Mouse (Mus musculus) adrenal gland, postnatal 4 days (tissue): ENCODE measurements at regions not wholly inside any gene's neighbourhood (a gene's known extent, or its start where the extent isn't known, plus 50 kb on each side); places are given as distances from the start of the nearest gene placed in this dataset.

Experiments
- DNase-seq, 2 experiments: peaks; one replicate each; pipeline ENCODE4 v3.0.0; 2021 to 2022; ENCODE audit warnings: low spot score in 2 of 2, mixed read lengths in 2 of 2

DNA sequence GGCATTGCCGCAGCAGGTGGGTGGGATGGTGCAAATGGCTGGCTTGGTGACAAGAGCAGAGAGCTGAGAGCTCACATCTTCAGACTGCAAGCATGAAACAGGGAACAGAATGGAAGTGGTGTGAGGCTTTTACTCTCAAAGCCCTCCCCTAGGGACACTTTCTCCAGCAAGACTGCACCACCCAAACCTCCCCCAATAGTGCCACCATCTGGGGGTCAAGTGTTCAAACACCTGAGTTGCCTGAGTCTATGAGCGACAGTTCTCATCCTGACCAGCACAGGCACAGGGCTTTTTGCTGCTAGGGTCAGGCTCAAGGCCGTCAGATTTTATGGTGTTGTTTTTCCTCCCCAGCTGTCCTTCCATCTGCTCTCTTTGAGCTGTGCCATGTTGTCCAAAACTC, 337.9 kb upstream of the Eif4g2 start:
- DNase-seq = no peak

DNA sequence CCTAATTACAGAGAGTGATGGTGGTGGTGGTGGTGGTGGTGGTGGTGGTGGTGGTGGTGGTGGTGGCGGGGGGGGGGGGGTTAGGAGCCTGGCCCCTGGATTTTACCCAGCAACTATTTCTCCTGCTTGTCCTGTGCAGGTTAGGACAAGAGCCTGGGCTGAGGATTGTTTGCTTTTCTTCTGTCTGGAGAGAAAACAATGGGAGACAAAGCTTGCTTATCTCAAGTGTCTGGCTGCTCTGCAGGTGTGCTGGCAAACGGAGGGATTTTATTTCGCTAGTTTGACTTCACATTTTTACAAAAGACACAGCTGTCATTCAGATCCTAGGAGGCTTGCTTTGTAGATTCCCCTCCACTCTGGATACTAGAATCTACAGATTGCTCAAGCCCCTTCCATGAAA, 334.9 kb upstream of the Eif4g2 start:
- no peak for DNase-seq

DNA sequence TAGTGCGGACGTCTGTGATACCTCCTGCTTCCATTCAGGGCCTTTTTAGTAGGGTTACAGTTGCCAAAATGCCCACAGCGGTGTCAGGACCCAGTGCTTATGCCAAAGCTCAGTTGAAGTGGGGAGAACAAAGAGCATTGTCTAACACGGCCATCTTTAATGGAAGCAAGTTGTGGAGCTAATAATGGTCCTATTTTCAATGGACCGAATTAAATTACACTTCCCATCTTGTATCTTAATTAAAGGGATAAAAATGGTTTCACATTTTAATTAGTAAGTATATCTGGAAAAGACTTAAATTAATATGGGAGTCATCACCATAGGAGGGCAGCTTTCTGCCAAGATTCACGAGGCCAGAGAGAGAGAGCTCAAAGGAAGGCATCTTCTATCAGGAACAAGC, 333.2 kb upstream of the Eif4g2 start:
- no peak for DNase-seq

DNA sequence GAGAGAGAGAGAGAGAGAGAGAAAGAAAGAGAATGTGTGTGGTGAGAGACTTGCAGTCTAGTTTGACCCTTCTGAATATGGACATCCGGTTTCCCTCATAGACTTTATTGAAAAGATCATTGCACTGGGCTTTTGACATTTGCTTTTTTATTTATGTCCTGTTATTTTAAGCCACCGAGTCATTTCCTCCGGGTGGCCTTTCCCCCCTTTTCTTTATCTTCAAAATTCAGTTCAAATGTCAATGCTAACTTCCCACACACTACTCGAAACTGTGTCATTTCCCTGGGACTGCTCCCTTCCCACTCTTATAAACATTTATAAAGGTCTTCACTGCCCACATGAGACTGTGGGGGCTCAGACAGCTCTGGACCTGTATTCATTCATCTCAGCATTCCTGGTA, 330.9 kb upstream of the Eif4g2 start:
- no peak for DNase-seq

DNA sequence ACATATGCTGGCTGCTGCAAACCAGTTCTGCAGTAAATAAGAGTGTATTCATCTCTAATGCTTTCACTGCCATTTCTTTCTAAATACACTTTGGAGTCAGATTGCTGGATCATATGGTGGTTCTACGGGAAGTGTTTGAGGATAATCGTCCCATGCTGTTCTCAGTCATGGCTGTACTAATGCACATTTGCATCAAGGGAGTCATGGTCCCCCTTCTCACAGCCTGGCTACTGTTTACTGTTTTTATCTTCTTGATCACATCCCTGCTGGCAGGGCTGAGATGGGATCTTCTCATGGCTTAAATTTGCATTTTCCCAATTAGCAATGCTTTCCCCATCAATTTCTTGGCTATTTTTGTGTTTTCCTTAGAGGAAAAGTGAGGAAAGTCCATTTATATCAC, 330.1 kb upstream of the Eif4g2 start:
- no peak for DNase-seq

DNA sequence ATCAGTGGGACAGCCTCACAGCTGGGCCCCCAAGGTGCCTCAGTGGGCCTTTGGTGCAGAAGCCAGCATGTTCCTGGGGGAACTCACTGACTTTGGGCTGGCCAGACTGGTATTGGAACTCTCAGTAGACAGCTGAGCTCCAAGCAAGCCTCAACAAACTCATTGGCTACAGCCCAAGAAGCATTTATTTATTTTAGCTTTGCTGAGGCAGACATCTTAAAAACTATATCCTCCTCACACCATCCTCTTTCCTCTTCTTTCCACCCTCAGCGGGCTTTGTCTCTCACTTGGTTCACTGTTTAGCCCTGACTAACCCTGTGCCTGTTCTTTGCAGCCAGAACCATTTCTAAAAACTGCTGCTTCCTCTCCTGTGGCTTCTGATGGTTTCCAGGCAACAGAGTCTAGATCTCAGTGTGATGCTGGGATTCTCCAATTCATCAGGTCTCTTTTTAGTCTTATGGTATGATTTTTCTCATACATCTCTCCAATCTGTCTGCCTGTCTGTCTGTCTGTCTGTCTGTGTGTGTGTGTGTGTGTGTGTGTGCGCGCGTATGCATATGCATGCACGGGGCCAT, 328.6 kb upstream of the Eif4g2 start:
- no peak for DNase-seq

DNA sequence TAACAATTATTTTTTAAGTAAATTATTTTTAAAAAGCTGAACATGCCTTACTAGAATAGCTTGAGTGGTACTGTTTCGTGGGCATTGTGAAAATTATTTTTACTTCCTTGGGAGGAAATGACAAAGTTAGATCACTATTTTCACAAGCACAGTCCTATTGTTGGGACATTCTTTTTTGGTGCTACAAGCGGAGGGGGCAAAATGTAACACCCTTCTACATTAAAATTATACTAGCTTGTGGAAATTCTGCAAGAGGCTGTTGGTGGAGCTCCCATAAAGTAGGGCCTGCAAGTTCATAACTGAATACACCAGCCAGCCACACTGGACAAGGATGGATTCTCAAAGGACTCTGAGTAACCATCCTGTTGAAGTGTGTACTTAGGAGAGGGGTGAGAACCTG, 313.1 kb upstream of the Eif4g2 start:
- no peak for DNase-seq

DNA sequence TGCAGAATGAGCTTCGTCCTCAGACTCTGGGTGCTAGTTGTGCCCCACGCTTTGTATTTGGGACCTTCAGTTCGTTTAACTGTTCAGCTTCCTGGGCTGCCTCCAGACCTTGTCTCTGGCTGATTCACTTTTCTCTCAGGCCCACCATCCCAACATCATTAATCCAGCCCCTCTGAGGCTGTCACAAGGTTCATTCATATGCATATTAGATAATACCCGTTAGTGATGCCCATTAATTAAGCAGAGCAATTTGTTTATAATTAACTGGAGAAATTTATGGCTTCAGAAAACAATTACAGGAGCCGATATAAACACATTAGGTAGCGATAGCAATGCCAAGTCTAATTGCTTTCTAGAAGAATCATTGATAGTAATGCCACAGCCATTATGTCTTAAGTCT, 312.3 kb upstream of the Eif4g2 start:
- no peak for DNase-seq

DNA sequence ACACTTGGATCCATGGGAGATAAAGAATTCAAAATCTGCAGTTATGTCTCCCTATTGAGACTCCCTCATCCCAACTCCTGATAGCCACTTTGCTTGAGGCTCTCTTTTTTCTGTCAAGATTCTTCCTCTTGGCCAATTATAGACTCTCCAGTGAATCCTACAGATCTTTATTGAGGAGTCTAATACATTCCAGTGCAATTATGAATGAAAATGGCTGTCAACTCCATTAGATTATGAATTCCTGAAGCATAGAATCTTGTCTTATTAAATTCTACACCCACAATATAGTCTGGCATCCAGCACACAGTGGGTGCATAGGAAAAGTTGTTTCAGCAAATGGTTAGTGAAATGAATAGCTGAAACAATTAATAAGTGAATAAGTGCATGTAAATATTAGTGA, 311.0 kb upstream of the Eif4g2 start:
- DNase-seq = no peak

DNA sequence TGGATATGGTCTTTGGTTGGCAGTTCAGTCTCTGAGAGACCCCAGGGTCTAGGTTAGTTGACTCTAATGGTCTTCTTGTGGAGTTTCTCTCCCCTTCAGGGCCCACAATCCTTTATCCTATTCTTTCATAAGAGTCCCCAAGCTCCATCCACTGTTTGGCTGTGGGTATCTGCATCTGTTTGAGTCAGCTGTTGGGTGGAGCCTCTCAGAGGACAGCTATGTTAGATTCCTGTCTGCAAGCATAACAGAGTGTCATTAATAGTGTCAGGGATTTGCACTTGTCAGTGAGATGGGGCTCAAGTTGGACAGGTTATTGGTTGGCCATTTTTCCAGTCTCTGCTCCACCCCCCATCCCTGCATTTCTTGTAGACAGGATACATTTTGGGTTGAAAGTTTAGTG, 306.9 kb upstream of the Eif4g2 start:
- DNase-seq = no peak

DNA sequence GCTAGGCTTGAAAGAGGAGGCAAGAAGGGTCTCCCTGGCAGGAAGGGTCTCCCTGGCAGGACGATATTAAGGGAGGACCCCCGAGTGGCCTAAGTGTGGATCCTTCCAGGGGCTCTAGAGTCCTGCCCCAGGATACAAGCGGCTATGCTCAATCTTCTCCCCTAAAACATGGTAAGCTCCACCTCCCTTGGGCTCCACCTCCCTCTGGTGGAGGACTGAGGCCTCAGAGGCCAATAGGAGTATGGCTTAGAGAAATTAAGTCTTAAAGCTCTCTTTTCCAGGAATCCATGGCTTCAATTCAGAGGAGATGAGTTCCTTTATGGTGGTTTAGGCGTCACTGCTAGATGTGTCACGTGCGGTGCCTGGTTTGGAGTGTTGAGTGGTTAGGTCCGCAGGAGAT, 291.7 kb upstream of the Eif4g2 start:
- no peak for DNase-seq

DNA sequence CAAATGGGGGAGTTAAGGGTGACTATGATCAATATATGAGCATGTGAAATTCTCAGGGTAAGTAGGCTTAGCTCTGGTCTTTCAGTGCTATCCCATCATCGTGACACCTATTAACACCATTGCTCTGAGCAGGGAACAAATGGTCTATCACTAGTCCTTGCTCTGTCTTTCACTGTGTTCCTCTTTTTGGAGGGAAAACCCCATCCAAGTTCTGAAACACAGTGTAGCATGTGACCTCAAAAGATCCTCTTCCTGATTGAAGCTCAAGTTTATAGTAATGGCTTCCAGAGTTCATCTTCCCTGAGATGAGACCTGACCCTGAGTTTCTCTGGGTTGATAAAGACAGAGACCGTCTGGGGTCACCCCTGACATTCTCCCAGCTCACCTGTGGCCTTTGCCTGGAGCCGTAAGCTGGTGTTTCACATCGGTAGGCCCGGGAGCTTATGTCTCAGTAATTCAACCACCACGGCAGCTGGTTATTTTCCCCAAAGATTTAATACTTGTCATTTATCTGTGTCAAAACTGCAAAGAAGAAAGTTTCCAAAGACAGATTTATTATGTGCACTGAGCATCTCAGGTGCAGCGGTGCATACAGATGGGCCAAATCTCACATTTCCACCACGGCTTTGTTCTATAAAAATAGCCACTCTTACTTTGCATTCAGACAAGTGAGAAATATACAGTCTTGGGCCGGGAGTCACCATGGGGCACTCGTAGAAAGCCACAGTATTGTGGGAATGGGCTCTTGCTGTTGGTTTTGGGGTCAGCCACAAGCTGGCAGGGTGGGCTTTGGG, 290.7 kb upstream of the Eif4g2 start:
- no peak for DNase-seq

DNA sequence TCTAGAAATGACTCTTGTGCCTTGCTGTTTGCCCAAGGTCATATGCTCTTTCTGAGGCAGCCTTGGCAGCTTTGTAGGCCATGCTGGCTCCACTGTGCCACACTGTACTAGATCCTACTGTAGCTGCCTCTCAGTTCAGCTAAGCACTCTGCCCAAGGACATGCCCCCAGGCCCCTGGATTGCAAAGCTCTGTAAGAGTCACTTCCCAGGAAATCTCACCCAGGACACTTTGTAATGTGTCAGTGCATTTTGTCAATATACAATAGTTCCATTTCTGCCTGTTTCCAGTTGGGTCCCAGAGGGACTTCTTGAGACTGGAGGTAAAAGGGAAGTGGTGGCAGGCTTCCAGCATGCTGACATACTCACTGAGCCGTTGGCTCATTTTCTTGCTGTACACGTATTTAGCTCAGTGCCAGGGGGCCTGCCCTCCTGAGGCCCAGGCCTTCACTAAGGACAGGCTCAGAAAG, 287.6 kb upstream of the Eif4g2 start:
- DNase-seq = peak; percentile 7 to 31

DNA sequence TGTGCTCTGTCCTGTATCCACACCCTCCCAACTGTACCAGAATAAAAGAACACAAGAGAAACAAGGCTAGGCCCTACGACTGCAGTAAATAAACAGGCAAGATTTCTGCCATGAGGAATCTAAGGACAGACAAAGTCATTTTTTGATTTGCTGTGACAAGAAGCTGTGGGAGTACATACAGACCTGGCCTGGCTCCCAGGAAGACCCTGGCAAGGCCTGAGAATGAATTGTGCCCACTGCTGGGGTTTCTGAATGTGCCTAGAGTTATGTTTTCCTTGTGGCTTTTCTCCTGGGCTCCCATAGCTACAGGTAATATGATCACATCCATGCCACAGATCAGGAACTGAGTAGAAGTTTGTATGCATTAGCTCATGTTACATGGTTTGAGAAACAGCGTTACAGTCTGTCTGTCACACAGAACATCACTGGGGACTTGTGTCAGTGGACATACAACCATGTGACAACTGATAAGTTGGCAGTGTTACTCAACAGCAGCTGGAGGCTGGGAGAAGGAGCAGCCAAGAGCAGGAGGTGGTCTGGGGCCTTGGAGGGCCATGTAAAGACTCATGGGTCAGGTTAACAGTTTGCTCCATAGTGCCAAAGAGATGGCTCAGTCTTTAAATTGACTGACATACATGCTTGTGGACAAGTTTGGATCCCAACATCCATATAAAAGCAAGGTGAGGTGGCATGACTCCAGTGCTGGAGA, 285.6 kb upstream of the Eif4g2 start:
- no peak for DNase-seq

DNA sequence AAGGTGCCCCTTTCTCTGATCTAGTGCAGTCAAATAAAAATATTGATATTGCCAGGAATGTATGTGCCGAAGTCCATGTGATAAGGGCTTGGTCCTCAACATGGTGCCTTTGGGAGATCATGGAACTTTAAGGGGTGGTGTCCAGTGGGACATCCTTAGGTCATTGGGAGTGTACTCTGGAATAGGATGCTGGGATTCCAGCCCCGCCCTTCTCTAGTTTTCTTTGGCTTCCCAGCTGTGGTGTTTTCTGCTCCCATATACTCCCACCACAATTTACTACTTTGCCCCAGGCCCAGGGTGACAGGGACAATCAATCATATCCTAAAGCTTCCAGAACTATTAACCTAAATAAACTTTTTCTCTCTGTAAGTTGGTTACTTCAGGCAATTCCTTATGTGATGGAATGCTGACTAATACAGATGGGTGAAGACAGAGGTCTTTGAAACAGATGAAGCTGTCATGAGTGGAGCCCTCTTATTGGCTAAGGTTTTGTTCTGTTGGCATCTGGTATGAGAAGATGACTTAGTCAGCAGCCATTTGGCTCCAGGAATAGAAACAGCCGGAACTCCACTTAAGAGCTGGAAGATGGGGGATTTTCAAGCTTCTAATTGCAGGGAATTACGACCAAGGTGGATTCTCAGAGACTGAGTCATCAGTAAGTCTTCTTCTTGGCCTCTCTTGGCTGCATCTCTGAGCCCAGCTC, 284.3 kb upstream of the Eif4g2 start:
- no peak for DNase-seq

DNA sequence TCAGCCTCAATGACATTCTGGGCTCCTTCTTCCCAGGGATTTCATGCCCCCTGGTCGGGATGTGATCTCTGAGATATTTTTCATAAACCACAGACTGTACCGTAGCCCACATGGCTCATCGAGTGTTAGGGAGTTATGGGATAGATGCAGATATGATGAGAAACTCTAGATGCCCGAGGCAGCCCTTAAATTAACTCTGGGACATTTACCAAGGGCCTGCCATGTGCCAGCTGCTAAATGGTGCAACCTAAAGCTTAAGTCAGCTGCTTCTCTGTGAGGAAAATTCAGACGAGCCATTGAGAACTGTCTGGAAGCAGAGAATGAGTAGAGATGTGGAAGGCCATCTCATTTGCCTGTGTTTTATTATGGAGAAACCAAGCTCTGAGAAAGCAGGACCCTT, 282.6 kb upstream of the Eif4g2 start:
- no peak for DNase-seq

DNA sequence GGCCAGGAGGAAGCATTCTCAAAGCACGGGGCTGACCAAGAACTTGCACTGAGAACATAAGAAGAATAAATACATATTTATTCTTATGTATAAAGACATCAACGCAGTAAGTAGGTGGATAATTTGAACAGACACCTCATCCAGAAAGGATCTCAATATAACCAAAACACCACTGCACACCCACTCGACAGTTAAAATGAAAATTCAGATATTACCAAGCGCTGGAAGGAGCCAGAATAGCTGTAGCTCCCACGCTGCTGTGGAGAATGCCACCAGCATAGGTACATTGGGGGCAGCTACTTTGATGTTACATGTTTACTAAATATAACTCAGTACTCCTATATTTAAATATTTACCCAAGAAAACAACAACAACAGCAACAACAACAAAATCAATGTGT, 280.4 kb upstream of the Eif4g2 start:
- no peak for DNase-seq

DNA sequence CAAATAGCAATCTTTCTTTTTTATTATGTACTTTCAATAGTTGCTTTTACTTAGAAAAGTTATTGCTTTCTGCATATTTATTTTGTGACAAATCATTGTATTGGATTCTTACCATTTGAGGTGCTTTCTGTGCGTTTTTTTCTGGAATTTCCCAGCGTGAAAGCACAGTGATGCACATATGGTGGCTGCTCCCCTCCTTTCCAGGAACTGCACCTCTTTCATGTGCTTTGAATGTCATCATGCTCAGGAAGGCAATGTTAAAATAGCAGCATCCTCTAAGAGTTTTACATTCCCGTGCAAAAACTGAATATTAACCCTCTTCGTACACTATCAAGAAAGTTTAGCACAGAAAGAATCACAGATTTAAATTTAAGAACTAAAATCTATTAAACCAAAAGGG, 279.8 kb upstream of the Eif4g2 start:
- DNase-seq = no peak

DNA sequence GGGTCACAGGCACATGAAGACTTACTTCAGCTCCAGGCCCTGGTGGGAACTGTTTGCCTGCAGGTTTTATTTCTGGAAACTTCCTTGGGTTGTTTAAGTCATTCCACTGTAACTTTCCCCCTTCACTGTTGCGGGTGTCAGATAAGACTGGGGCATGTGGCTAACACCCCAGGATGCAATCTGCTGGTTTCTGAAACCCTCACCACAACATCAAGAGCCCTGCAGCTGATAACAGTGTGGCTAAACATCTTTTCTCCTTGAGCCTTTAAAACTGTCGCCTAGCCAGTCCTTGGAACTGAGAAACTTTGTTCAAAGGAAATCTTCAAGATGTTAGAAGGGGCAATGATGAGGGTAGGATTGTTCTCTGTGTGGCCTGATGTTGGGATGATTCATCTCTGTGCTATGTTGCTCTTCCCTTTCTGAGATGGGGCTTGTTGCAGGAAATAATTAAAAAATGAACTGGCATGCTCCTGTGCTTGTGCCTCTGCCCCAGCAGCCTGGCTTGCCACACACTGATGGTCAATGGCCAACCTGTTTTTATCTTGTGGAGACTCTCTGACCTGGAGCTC, 272.3 kb upstream of the Eif4g2 start:
- no peak for DNase-seq

DNA sequence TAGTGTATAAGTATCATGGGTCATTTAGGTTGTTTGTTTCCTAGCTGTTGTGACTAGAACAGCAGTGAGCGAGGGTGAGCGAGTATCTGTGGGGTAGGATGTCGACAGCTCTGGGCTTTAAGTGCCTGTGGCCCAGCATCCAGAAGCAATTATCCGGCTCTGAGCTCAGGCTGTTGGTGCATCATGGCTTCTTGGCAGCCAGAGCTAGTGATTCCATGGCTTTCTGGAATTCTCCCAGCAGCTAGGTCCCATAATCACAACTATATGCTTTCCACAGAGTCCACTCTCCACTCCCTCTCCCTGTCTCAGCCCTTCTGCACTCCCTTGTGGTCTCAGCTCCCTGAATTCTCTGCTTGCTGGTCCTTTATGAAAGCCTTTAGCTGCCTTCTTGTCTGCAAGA, 271.2 kb upstream of the Eif4g2 start:
- no peak for DNase-seq

DNA sequence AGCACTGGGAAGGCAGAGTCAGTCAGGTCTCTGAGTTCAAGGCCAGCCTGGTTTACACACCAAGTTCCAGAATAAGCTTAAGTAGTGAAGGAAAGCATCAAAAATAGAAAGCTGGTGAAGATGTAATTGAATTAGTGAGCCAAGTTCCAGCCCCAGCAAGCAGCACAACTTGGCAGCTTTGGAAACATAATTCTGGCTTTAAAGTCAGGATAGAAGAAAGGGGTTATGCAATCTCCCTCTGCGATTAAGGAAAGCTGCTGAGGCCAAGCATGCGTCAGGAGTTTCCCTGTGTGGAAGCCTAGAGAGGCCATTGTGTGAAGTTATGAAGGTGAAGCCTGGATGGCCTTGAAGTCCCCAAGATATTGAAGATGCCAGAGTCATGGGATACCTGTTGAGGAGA, 269.3 kb upstream of the Eif4g2 start:
- DNase-seq = no peak

DNA sequence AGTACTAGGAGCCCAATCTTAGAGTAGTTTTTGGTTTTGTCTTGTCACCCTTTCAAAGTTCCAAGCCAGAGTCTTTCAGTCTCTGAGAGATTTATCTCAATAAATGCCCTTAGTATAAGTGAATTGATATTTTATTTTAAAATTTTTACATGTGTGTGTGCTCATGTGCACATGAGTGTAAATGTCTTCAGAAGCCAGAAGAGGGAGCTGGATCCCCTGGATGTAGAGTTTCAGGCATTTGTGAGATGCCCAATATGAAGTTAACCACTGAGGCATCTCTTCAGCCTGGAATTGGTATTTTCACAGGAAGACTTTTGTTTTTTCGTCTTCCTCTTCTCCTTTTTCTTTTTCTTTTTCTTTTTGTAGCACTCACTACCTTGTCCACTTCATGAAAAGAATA, 262.3 kb upstream of the Eif4g2 start:
- no peak for DNase-seq
